Mouse (Mus musculus): Measurements from ENCODE around the gene Kcnd2. TPM values are rescaled to one million over a fixed set of nuclear protein-coding genes. Genes with fewer than 3 reads are reported as not detected.

Kcnd2 gene
- polyA plus RNA-seq, 1 experiment from 2014 or later: 29.5 TPM

GRCm38 (mm10) chr6:21488536-21488935 lies 273.2 kb downstream of the Kcnd2 start:
- Histone ChIP-seq H3K27ac (ENCODE audit: low read length) (no peak overlapping the region), H3K9me3 (replicated peaks; ENCODE audit: control insufficient read depth, low read length, poor library complexity, severe bottlenecking) (no peaks in the 10 kb centered on the region), H3K4me3 (ENCODE audit: low read depth, low read length) (no peak overlapping the region), H3K4me1 (ENCODE audit: control insufficient read depth, insufficient read depth, low read length) (no peaks in the 10 kb centered on the region), H3K36me3 (ENCODE audit: control insufficient read depth, insufficient read depth, low read length) (no peaks in the 10 kb centered on the region), H3K9ac (ENCODE audit: low read depth, low read length) (no peak overlapping the region), H3K4me2 (ENCODE audit: low read length) (no peak overlapping the region), H3K27me3 (ENCODE audit: control insufficient read depth, insufficient read depth, low read depth, low read length) (no peaks in the 10 kb centered on the region)
- ATAC-seq: no peak
- 82% methylated on average over 2 of the region's 2 CpGs for WGBS

- Histone ChIP-seq H3K4me3 (ENCODE audit: low read depth, low read length) (no peak overlapping the region), H3K27me3 (ENCODE audit: control insufficient read depth, insufficient read depth, low read depth, low read length) (no peaks in the 10 kb centered on the region), H3K9ac (ENCODE audit: low read depth, low read length) (no peak overlapping the region), H3K4me1 (ENCODE audit: control insufficient read depth, insufficient read depth, low read length) (no peaks in the 10 kb centered on the region), H3K36me3 (ENCODE audit: control insufficient read depth, insufficient read depth, low read length) (no peaks in the 10 kb centered on the region), H3K27ac (ENCODE audit: low read length) (no peak overlapping the region), H3K4me2 (ENCODE audit: low read length) (no peak overlapping the region), H3K9me3 (replicated peaks; ENCODE audit: control insufficient read depth, low read length, poor library complexity, severe bottlenecking) (no peaks in the 10 kb centered on the region)
- 90% methylated on average over 1 of the region's 1 CpGs for WGBS
- no peak for ATAC-seq
These were observed 287.6 kb downstream of the Kcnd2 start for GRCm38 (mm10) chr6:21502921-21503320.

- no peak overlapping the region for H3K4me2 ChIP-seq (ENCODE audit: low read length)
- no peak overlapping the region for H3K4me3 ChIP-seq (ENCODE audit: low read depth, low read length)
- WGBS: 85% methylated on average over 3 of the region's 3 CpGs
- H3K27me3 ChIP-seq (ENCODE audit: control insufficient read depth, insufficient read depth, low read depth, low read length): no peaks in the 10 kb centered on the region
- no peaks in the 10 kb centered on the region for H3K4me1 ChIP-seq (ENCODE audit: control insufficient read depth, insufficient read depth, low read length)
- H3K9ac ChIP-seq (ENCODE audit: low read depth, low read length): no peak overlapping the region
- no peak for ATAC-seq
- H3K36me3 ChIP-seq (ENCODE audit: control insufficient read depth, insufficient read depth, low read length): no peaks in the 10 kb centered on the region
- H3K9me3 ChIP-seq (replicated peaks; ENCODE audit: control insufficient read depth, low read length, poor library complexity, severe bottlenecking): no peaks in the 10 kb centered on the region
- H3K27ac ChIP-seq (ENCODE audit: low read length): no peak overlapping the region
These were observed 295.4 kb downstream of the Kcnd2 start for GRCm38 (mm10) chr6:21510621-21511239.

GRCm38 (mm10) chr6:21520351-21520750 lies 305.0 kb downstream of the Kcnd2 start:
- H3K27me3 ChIP-seq (ENCODE audit: control insufficient read depth, insufficient read depth, low read depth, low read length): no peaks in the 10 kb centered on the region
- no peak overlapping the region for H3K4me2 ChIP-seq (ENCODE audit: low read length)
- ATAC-seq: no peak
- H3K9ac ChIP-seq (ENCODE audit: low read depth, low read length): no peak overlapping the region
- no peaks in the 10 kb centered on the region for H3K36me3 ChIP-seq (ENCODE audit: control insufficient read depth, insufficient read depth, low read length)
- no peak overlapping the region for H3K4me3 ChIP-seq (ENCODE audit: low read depth, low read length)
- H3K9me3 ChIP-seq (replicated peaks; ENCODE audit: control insufficient read depth, low read length, poor library complexity, severe bottlenecking): no peaks in the 10 kb centered on the region
- no peaks in the 10 kb centered on the region for H3K4me1 ChIP-seq (ENCODE audit: control insufficient read depth, insufficient read depth, low read length)
- H3K27ac ChIP-seq (ENCODE audit: low read length): no peak overlapping the region
- 69% methylated on average over 1 of the region's 1 CpGs for WGBS

- H3K27me3 ChIP-seq (ENCODE audit: control insufficient read depth, insufficient read depth, low read depth, low read length): no peaks in the 10 kb centered on the region
- 96% methylated on average over 1 of the region's 1 CpGs for WGBS
- no peak for ATAC-seq
- H3K27ac ChIP-seq (ENCODE audit: low read length): no peak overlapping the region
- no peak overlapping the region for H3K4me3 ChIP-seq (ENCODE audit: low read depth, low read length)
- H3K36me3 ChIP-seq (ENCODE audit: control insufficient read depth, insufficient read depth, low read length): no peaks in the 10 kb centered on the region
- no peak overlapping the region for H3K9ac ChIP-seq (ENCODE audit: low read depth, low read length)
- no peak overlapping the region for H3K4me2 ChIP-seq (ENCODE audit: low read length)
- no peaks in the 10 kb centered on the region for H3K9me3 ChIP-seq (replicated peaks; ENCODE audit: control insufficient read depth, low read length, poor library complexity, severe bottlenecking)
- no peaks in the 10 kb centered on the region for H3K4me1 ChIP-seq (ENCODE audit: control insufficient read depth, insufficient read depth, low read length)
These were observed 312.3 kb downstream of the Kcnd2 start for GRCm38 (mm10) chr6:21527489-21528074.

GRCm38 (mm10) chr6:21534009-21534408 lies 318.7 kb downstream of the Kcnd2 start:
- H3K27me3 ChIP-seq (ENCODE audit: control insufficient read depth, insufficient read depth, low read depth, low read length): no peaks in the 10 kb centered on the region
- H3K9ac ChIP-seq (ENCODE audit: low read depth, low read length): no peak overlapping the region
- no peak overlapping the region for H3K4me2 ChIP-seq (ENCODE audit: low read length)
- WGBS: 86% methylated on average over 2 of the region's 2 CpGs
- H3K4me3 ChIP-seq (ENCODE audit: low read depth, low read length): no peak overlapping the region
- H3K27ac ChIP-seq (ENCODE audit: low read length): no peak overlapping the region
- no peaks in the 10 kb centered on the region for H3K36me3 ChIP-seq (ENCODE audit: control insufficient read depth, insufficient read depth, low read length)
- ATAC-seq: no peak
- H3K4me1 ChIP-seq (ENCODE audit: control insufficient read depth, insufficient read depth, low read length): no peaks in the 10 kb centered on the region
- no peaks in the 10 kb centered on the region for H3K9me3 ChIP-seq (replicated peaks; ENCODE audit: control insufficient read depth, low read length, poor library complexity, severe bottlenecking)

- no peak overlapping the region for H3K4me2 ChIP-seq (ENCODE audit: low read length)
- no peaks in the 10 kb centered on the region for H3K27me3 ChIP-seq (ENCODE audit: control insufficient read depth, insufficient read depth, low read depth, low read length)
- no peaks in the 10 kb centered on the region for H3K36me3 ChIP-seq (ENCODE audit: control insufficient read depth, insufficient read depth, low read length)
- WGBS: 23% methylated on average over 1 of the region's 1 CpGs
- ATAC-seq: no peak
- no peaks in the 10 kb centered on the region for H3K9me3 ChIP-seq (replicated peaks; ENCODE audit: control insufficient read depth, low read length, poor library complexity, severe bottlenecking)
- H3K9ac ChIP-seq (ENCODE audit: low read depth, low read length): no peak overlapping the region
- no peak overlapping the region for H3K4me3 ChIP-seq (ENCODE audit: low read depth, low read length)
- H3K27ac ChIP-seq (ENCODE audit: low read length): no peak overlapping the region
- no peaks in the 10 kb centered on the region for H3K4me1 ChIP-seq (ENCODE audit: control insufficient read depth, insufficient read depth, low read length)
These were observed 319.5 kb downstream of the Kcnd2 start for GRCm38 (mm10) chr6:21534820-21535219.

- Histone ChIP-seq H3K4me1 (ENCODE audit: control insufficient read depth, insufficient read depth, low read length) (no peaks in the 10 kb centered on the region), H3K36me3 (ENCODE audit: control insufficient read depth, insufficient read depth, low read length) (no peaks in the 10 kb centered on the region), H3K4me2 (ENCODE audit: low read length) (no peak overlapping the region), H3K9ac (ENCODE audit: low read depth, low read length) (no peak overlapping the region), H3K9me3 (replicated peaks; ENCODE audit: control insufficient read depth, low read length, poor library complexity, severe bottlenecking) (no peaks in the 10 kb centered on the region), H3K27ac (ENCODE audit: low read length) (no peak overlapping the region), H3K4me3 (ENCODE audit: low read depth, low read length) (no peak overlapping the region), H3K27me3 (ENCODE audit: control insufficient read depth, insufficient read depth, low read depth, low read length) (no peaks in the 10 kb centered on the region)
- no peak for ATAC-seq
- WGBS: 88% methylated on average over 9 of the region's 9 CpGs
These were observed 336.2 kb downstream of the Kcnd2 start for GRCm38 (mm10) chr6:21551501-21551900.

GRCm38 (mm10) chr6:21570964-21571363 lies 355.7 kb downstream of the Kcnd2 start:
- no peaks in the 10 kb centered on the region for H3K9me3 ChIP-seq (replicated peaks; ENCODE audit: control insufficient read depth, low read length, poor library complexity, severe bottlenecking)
- H3K9ac ChIP-seq (ENCODE audit: low read depth, low read length): no peak overlapping the region
- WGBS: 63% methylated on average over 6 of the region's 6 CpGs
- no peak overlapping the region for H3K27ac ChIP-seq (ENCODE audit: low read length)
- no peak overlapping the region for H3K4me2 ChIP-seq (ENCODE audit: low read length)
- ATAC-seq: no peak
- no peaks in the 10 kb centered on the region for H3K27me3 ChIP-seq (ENCODE audit: control insufficient read depth, insufficient read depth, low read depth, low read length)
- no peak overlapping the region for H3K4me3 ChIP-seq (ENCODE audit: low read depth, low read length)
- no peaks in the 10 kb centered on the region for H3K36me3 ChIP-seq (ENCODE audit: control insufficient read depth, insufficient read depth, low read length)
- no peaks in the 10 kb centered on the region for H3K4me1 ChIP-seq (ENCODE audit: control insufficient read depth, insufficient read depth, low read length)
